Mouse (Mus musculus): ENCODE results near the gene Nkx1-2. TPM values are rescaled to one million over a fixed set of nuclear protein-coding genes. Genes with fewer than 3 reads are reported as not detected.

The Nkx1-2 gene
- polyA plus RNA-seq, 1 experiment from 2014 or later = not detected

DNA sequence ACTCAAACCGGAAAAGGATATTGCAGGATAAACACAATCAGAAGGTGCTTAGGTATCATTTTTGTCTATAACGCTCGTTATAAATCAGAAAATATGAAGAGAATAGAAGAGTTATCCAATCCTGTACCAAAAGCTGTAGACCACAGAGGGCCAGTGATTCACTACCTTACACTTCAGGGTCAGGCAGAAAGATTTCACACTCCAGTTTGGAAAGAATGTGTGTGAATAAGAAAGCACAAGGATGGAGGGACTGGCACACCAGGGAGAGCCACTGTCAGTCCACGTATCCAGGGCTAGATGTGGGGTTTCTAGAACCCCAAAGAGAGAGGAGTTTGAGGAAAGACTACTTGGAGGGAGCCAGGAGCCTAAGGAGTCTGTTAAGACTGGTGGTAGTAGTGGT lies 22.5 kb downstream of the Nkx1-2 start:
- H3K36me3 ChIP-seq = no peaks in the 10 kb centered on the region
- no peaks in the 10 kb centered on the region for H3K27me3 ChIP-seq
- no peak overlapping the region for H3K9ac ChIP-seq
- H3K4me3 ChIP-seq = peak overlapping the region; percentile 81; the same call in 1 of the 2 replicates
- no peaks in the 10 kb centered on the region for H3K9me3 ChIP-seq
- WGBS = 37% methylated on average over 4 of the region's 4 CpGs
- peaks cover 37% of the 10 kb centered on the region for H3K4me1 ChIP-seq
- peak overlapping the region; percentile 100; the same call in 1 of the 2 replicates for H3K27ac ChIP-seq
- no peak for ATAC-seq (ENCODE audit: borderline replicate concordance, extremely low read depth, low FRiP score, low TSS enrichment)
- H3K4me2 ChIP-seq = peak overlapping the region; percentile 77

DNA sequence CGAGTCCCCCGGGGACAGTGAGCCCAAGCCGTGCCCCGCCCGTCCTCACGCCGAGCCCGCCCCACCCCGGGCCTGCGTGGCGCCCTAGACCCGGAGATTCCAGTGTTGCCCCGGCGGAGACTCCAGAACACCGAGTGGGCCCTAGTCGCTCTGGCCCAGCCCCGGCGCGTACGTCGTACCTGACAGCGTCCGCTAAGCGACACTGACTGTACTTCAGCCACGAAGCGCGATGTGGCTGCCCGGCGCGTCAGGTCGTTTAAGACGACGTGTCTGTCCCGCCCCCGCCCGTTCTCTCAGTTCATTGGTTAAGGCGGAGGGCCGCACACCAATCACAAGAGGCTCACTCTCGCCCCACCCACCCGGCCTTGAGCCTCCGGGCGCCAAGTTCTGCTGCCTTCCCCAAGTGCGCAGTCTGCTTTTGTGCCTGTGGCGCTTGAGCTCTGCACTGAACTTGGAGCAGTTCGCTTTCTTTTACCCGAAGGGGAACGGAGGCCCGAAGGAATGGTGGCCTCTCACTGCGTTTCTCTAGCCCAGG lies 23.3 kb downstream of the Nkx1-2 start, which contains the start of gene Oat:
Gene Oat, minus strand, starts transcription at position 283 of the 535 bp plus-strand sequence.
- H3K4me3 ChIP-seq = peak within 1 kb of the TSS; percentile 81
- no peaks in the 10 kb centered on the region for H3K9me3 ChIP-seq
- peak within 1 kb of the TSS; percentile 77 for H3K4me2 ChIP-seq
- H3K9ac ChIP-seq = peak within 1 kb of the TSS; percentile 86
- H3K4me1 ChIP-seq = peaks cover 44% of the 10 kb centered on the region
- WGBS = under 1% methylated on average over 49 of the region's 49 CpGs
- ATAC-seq (ENCODE audit: borderline replicate concordance, extremely low read depth, low FRiP score, low TSS enrichment) = peak; percentile 97
- H3K27ac ChIP-seq = peak within 1 kb of the TSS; percentile 100
- no peaks in the 10 kb centered on the region for H3K36me3 ChIP-seq
- no peaks in the 10 kb centered on the region for H3K27me3 ChIP-seq

DNA sequence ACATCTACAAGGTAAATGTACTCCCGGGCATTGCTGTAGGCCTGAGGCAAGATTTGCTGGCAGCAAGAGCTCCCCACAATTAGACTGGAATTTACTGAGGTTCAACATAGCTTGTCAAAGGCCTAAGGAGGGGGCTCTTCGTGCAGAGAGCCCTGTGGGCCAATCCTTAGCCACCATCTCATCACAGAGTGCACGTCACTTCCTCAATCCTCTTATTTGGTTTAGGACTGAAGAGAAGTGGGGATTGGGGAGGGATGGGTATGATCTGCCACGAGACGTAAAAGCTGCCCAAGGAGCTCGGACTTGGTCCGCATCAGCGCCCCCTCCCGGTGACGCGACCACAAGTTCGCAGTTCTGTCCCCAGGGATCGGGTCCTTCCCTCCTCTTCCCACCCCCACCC lies 23.8 kb downstream of the Nkx1-2 start:
- H3K27ac ChIP-seq = peak overlapping the region; percentile 100
- peak overlapping the region; percentile 81 for H3K4me3 ChIP-seq
- no peaks in the 10 kb centered on the region for H3K27me3 ChIP-seq
- WGBS = under 1% methylated on average over 13 of the region's 13 CpGs
- peaks cover 48% of the 10 kb centered on the region for H3K4me1 ChIP-seq
- H3K9me3 ChIP-seq = no peaks in the 10 kb centered on the region
- H3K9ac ChIP-seq = peak overlapping the region; percentile 86
- ATAC-seq (ENCODE audit: borderline replicate concordance, extremely low read depth, low FRiP score, low TSS enrichment) = peak; percentile 93
- peak overlapping the region; percentile 77 for H3K4me2 ChIP-seq
- H3K36me3 ChIP-seq = no peaks in the 10 kb centered on the region

DNA sequence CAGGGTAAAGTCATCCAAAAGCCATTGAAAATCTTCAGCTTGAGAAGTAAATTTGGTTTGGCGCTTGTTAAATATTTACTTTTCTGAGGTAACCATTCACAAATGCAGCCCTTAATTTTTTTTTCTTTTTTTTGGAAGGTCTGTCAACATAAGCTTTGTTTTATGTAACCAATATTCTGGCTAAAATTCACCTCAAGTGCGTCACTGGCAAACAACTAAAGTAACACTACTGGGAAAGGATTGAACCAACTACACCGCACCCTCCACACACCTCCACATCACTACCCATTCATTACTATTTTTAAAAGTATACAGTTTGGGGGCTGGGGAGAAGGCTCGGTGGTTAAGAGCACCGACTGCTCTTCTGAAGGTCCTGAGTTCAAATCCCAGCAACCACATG lies 24.8 kb downstream of the Nkx1-2 start:
- peak overlapping the region; percentile 100; the same call in 1 of the 2 replicates for H3K27ac ChIP-seq
- H3K4me2 ChIP-seq = peak overlapping the region; percentile 77
- no peak for ATAC-seq (ENCODE audit: borderline replicate concordance, extremely low read depth, low FRiP score, low TSS enrichment)
- H3K4me3 ChIP-seq = peak overlapping the region; percentile 81
- H3K4me1 ChIP-seq = peaks cover 55% of the 10 kb centered on the region
- no peaks in the 10 kb centered on the region for H3K27me3 ChIP-seq
- WGBS = 55% methylated on average over 5 of the region's 5 CpGs
- H3K9me3 ChIP-seq = no peaks in the 10 kb centered on the region
- H3K9ac ChIP-seq = no peak overlapping the region
- H3K36me3 ChIP-seq = no peaks in the 10 kb centered on the region

DNA sequence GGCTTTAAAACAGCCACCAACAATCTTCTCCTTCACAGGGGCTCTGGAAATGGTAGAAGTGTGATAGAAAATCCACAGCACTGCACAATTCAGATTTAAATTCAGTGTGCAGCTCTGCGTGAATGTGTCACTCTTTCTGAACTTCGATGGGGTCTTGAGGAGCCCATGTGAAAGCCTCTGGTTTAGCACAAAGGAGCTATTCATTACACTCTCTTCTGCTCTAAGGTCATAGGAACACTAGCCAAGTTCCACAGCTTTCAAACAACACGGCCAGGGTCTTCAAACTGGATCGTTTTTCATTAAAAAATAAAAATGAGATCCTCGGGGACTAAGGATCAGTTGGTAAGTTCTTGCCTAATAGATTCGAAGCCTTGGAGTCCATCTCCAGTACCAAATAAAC lies 26.2 kb downstream of the Nkx1-2 start:
- no peak overlapping the region for H3K9ac ChIP-seq
- peak overlapping the region; percentile 27 for H3K4me2 ChIP-seq
- peaks cover 12% of the 10 kb centered on the region for H3K36me3 ChIP-seq
- H3K9me3 ChIP-seq = no peaks in the 10 kb centered on the region
- H3K4me1 ChIP-seq = peaks cover 55% of the 10 kb centered on the region
- H3K27me3 ChIP-seq = no peaks in the 10 kb centered on the region
- no peak for ATAC-seq (ENCODE audit: borderline replicate concordance, extremely low read depth, low FRiP score, low TSS enrichment)
- peak overlapping the region; percentile 63 for H3K27ac ChIP-seq
- no peak overlapping the region for H3K4me3 ChIP-seq
- 50% methylated on average over 6 of the region's 6 CpGs for WGBS

- no peak overlapping the region for H3K4me3 ChIP-seq
- peak overlapping the region; percentile 27 for H3K4me2 ChIP-seq
- H3K9me3 ChIP-seq = no peaks in the 10 kb centered on the region
- peak overlapping the region; percentile 63 for H3K27ac ChIP-seq
- H3K27me3 ChIP-seq = no peaks in the 10 kb centered on the region
- peaks cover 16% of the 10 kb centered on the region for H3K36me3 ChIP-seq
- no peak overlapping the region for H3K9ac ChIP-seq
- ATAC-seq (ENCODE audit: borderline replicate concordance, extremely low read depth, low FRiP score, low TSS enrichment) = no peak
- peaks cover 55% of the 10 kb centered on the region for H3K4me1 ChIP-seq
- WGBS = 58% methylated on average over 3 of the region's 3 CpGs
Measured at GRCm38 (mm10) chr7:132572738-132573137, 26.7 kb downstream of the Nkx1-2 start.

DNA sequence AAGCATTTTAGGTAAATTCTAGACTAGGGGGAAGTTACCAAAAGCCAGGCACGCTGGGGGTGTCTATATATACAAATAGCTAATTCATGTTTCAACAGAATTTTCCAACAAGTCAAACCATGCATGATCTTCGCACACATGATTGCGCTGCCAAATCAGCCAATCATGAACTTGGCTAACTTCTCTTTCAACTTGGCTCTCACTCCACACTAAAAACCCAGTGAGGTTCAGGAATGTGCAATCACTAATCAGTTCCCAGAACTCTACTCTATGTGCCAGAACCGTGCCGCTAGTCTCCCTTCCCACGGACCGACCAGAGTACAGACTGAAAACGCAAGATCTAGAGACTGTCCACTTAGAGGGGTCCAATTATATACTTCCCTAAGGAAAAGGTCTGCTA lies 28.0 kb downstream of the Nkx1-2 start:
- Histone ChIP-seq H3K9ac (no peak overlapping the region), H3K4me2 (peak overlapping the region; percentile 27; the same call in 1 of the 2 replicates), H3K27ac (peak overlapping the region; percentile 41), H3K9me3 (no peaks in the 10 kb centered on the region), H3K4me1 (peaks cover 46% of the 10 kb centered on the region), H3K27me3 (no peaks in the 10 kb centered on the region), H3K4me3 (no peak overlapping the region), H3K36me3 (peaks cover 27% of the 10 kb centered on the region)
- ATAC-seq (ENCODE audit: borderline replicate concordance, extremely low read depth, low FRiP score, low TSS enrichment) = no peak
- 56% methylated on average over 8 of the region's 8 CpGs for whole genome bisulfite sequencing

- H3K36me3 ChIP-seq = peaks cover 35% of the 10 kb centered on the region
- no peak for ATAC-seq (ENCODE audit: borderline replicate concordance, extremely low read depth, low FRiP score, low TSS enrichment)
- H3K4me1 ChIP-seq = peaks cover 40% of the 10 kb centered on the region
- H3K9ac ChIP-seq = no peak overlapping the region
- H3K27ac ChIP-seq = no peak overlapping the region
- 81% methylated on average over 5 of the region's 5 CpGs for WGBS
- H3K9me3 ChIP-seq = no peaks in the 10 kb centered on the region
- no peak overlapping the region for H3K4me3 ChIP-seq
- H3K27me3 ChIP-seq = no peaks in the 10 kb centered on the region
- H3K4me2 ChIP-seq = no peak overlapping the region
Measured at GRCm38 (mm10) chr7:132570071-132570470, 29.4 kb downstream of the Nkx1-2 start.

GRCm38 (mm10) chr7:132568817-132569216 lies 30.6 kb downstream of the Nkx1-2 start:
- ATAC-seq (ENCODE audit: borderline replicate concordance, extremely low read depth, low FRiP score, low TSS enrichment) = no peak
- Histone ChIP-seq H3K4me1 (peaks cover 33% of the 10 kb centered on the region), H3K27me3 (no peaks in the 10 kb centered on the region), H3K9me3 (no peaks in the 10 kb centered on the region), H3K4me3 (no peak overlapping the region), H3K4me2 (no peak overlapping the region), H3K36me3 (peaks cover 47% of the 10 kb centered on the region), H3K27ac (no peak overlapping the region), H3K9ac (no peak overlapping the region)
- WGBS = 90% methylated on average over 6 of the region's 6 CpGs

- Histone ChIP-seq H3K4me2 (no peak overlapping the region), H3K27ac (no peak overlapping the region), H3K4me1 (peaks cover 7% of the 10 kb centered on the region; the same call in 1 of the 2 replicates), H3K9me3 (no peaks in the 10 kb centered on the region), H3K4me3 (no peak overlapping the region), H3K27me3 (no peaks in the 10 kb centered on the region), H3K36me3 (peaks cover 76% of the 10 kb centered on the region), H3K9ac (no peak overlapping the region)
- WGBS = 37% methylated on average over 1 of the region's 1 CpGs
- ATAC-seq (ENCODE audit: borderline replicate concordance, extremely low read depth, low FRiP score, low TSS enrichment) = no peak
Measured at GRCm38 (mm10) chr7:132565831-132566230, 33.6 kb downstream of the Nkx1-2 start.

DNA sequence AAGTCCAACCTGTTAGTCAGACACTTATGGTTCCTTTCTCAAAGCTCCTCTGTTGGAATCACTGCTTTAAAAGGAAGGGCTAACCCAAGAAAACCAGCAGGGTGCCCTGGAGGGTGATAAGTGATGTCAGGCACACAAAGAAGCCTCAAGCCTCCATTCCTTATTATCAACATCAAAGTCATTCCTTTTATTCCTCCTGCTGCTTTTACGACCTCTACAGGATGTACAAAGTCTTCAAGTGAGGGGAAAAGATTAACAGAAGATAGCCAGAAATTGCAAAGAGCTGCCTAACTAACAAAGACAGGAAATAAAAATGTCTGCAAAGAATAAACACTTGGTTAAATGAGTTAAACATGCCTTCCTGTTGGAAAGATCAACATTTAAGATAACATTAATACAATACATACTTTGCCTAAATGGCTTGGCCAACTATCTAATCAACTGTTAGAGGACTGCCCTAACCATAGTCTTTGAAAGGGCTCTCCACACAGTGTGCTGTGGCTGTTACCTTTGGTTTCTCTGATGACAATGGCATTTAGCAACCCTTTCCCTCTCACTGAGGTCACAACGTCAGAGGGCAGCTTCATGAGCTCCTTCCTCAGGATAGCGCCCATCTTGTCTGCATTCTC lies 40.2 kb downstream of the Nkx1-2 start:
- H3K27ac ChIP-seq = no peak overlapping the region; the same call in 1 of the 2 replicates
- no peak overlapping the region for H3K4me3 ChIP-seq
- H3K9me3 ChIP-seq = no peaks in the 10 kb centered on the region
- peaks cover 73% of the 10 kb centered on the region for H3K36me3 ChIP-seq
- H3K27me3 ChIP-seq = no peaks in the 10 kb centered on the region
- ATAC-seq (ENCODE audit: borderline replicate concordance, extremely low read depth, low FRiP score, low TSS enrichment) = no peak
- 35% methylated on average over 3 of the region's 3 CpGs for WGBS
- peaks cover 4% of the 10 kb centered on the region; the same call in 1 of the 2 replicates for H3K4me1 ChIP-seq
- H3K9ac ChIP-seq = no peak overlapping the region
- no peak overlapping the region for H3K4me2 ChIP-seq

- Histone ChIP-seq H3K4me3 (no peak overlapping the region), H3K36me3 (peaks cover 63% of the 10 kb centered on the region), H3K27ac (no peak overlapping the region), H3K9ac (no peak overlapping the region), H3K9me3 (no peaks in the 10 kb centered on the region), H3K4me1 (peaks cover 4% of the 10 kb centered on the region; the same call in 1 of the 2 replicates), H3K27me3 (no peaks in the 10 kb centered on the region), H3K4me2 (no peak overlapping the region)
- 73% methylated on average over 7 of the region's 7 CpGs for WGBS
- no peak; the same call in 1 of the 2 replicates for ATAC-seq (ENCODE audit: borderline replicate concordance, extremely low read depth, low FRiP score, low TSS enrichment)
Measured at GRCm38 (mm10) chr7:132558141-132558736, 41.2 kb downstream of the Nkx1-2 start.
